Mouse (Mus musculus) forebrain, embryonic 16.5 days (tissue): ENCODE results near the gene Fbxo6. TPM values are rescaled to one million over a fixed set of nuclear protein-coding genes. Genes with fewer than 3 reads are reported as not detected.
A peak's percentile ranks its signal among the peaks of the same experiment; 100 is the strongest.
"Not testable (repeated sequence)": the region's sequence is repeated elsewhere in the genome, so short reads cannot be mapped to it uniquely, and the experiment has no call there.

Experiments
- ATAC-seq: fragments of 200-750 bp; cut with Nextera tagmentation; 2 replicates; pipeline ENCODE4 v1.8.0; 2017; ENCODE audit warnings: mild to moderate bottlenecking, moderate library complexity
- H3K27ac ChIP-seq: fragments of 300-500 bp; sonication (generic); 2 replicates; pipeline ENCODE4 v1.5.1; 2014; ENCODE audit warnings: low read length, control low read depth
- H3K27me3 ChIP-seq: fragments of 300-500 bp; sonication (generic); replicated peaks from 2 replicates; pipeline ENCODE4 v1.6.1; 2014; ENCODE audit warnings: low read length; ENCODE audit not compliant: control insufficient read depth, insufficient read depth
- H3K36me3 ChIP-seq: fragments of 300-500 bp; sonication (generic); 2 replicates; pipeline ENCODE4 v1.6.1; 2014; ENCODE audit not compliant: control insufficient read depth, insufficient read depth
- H3K4me1 ChIP-seq: fragments of 300-500 bp; sonication (generic); replicated peaks from 2 replicates; pipeline ENCODE4 v1.6.1; 2014; ENCODE audit warnings: low read length; ENCODE audit not compliant: control insufficient read depth, insufficient read depth
- H3K4me2 ChIP-seq: fragments of 300-500 bp; sonication (generic); 2 replicates; pipeline ENCODE4 v1.6.1; 2014; ENCODE audit warnings: mild to moderate bottlenecking, low read length, control low read depth
- H3K4me3 ChIP-seq: fragments of 300-500 bp; sonication (generic); replicated peaks from 2 replicates; pipeline ENCODE4 v1.5.1; 2014; ENCODE audit warnings: mild to moderate bottlenecking, low read length, control low read depth
- H3K9ac ChIP-seq: fragments of 300-500 bp; sonication (generic); replicated peaks from 2 replicates; pipeline ENCODE4 v1.6.1; 2014; ENCODE audit warnings: low read depth, low read length, control low read depth
- H3K9me3 ChIP-seq: fragments of 300-500 bp; sonication (generic); 2 replicates; pipeline ENCODE4 v1.6.1; 2016; ENCODE audit warnings: low read length; ENCODE audit not compliant: control insufficient read depth
- WGBS: fragments of 180-500 bp; shearing (Covaris S2); extraction: QIAGEN DNeasy Blood & Tissue Kit; methylation state at CpG from one replicate; pipeline ENCODE4 v1.1.7; 2014; 5-methylcytosine and 5-hydroxymethylcytosine counted together
- polyA plus RNA-seq: library from polyadenylated mRNA; unstranded; fragments of >200 nt; fragmentation: Nextera tagmentation; extraction: Ambion mirVana; gene quantifications from 2 replicates; pipeline ENCODE4 v1.2.1, GENCODE M21; 2015

The Fbxo6 gene
- polyA plus RNA-seq, 1 experiment from 2014 or later, result 17.7 TPM

- Histone ChIP-seq H3K9ac (no peak overlapping the region), H3K4me3 (no peak overlapping the region), H3K9me3 (no peaks in the 10 kb centered on the region), H3K27me3 (peaks cover 31% of the 10 kb centered on the region), H3K4me2 (no peak overlapping the region), H3K27ac (no peak overlapping the region), H3K36me3 (no peaks in the 10 kb centered on the region), H3K4me1 (peaks cover 13% of the 10 kb centered on the region)
- ATAC-seq, result no peak
These were observed 25.8 kb upstream of the Fbxo6 start for GRCm38 (mm10) chr4:148177716-148178115.

GRCm38 (mm10) chr4:148176603-148177002 is 24.7 kb upstream of the Fbxo6 start:
- H3K27ac ChIP-seq, ATAC-seq, H3K9me3 ChIP-seq, H3K9ac ChIP-seq, H3K4me3 ChIP-seq, H3K36me3 ChIP-seq, H3K4me2 ChIP-seq: not testable (repeated sequence)
- 75% methylated on average over 5 of the region's 6 CpGs for WGBS
- peaks cover 40% of the 10 kb centered on the region for H3K27me3 ChIP-seq
- H3K4me1 ChIP-seq, result peaks cover 13% of the 10 kb centered on the region

DNA sequence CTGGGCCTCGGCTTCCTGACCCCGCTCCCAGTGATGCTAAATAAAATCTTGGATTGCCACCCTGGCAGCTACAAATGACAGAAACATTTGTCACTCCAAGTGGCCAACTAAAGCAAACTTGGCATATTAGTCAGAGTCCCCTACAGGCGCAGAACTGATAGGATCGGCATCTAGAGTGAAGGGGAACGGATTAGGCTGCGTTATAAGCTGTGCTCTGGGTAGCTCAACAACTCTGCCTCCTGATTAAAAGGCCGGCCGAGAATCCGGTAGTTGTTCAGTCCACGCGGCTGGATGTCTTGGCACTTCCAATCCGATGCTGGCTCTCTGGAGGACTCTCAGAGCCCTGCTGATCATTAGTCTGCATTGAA is 22.5 kb upstream of the Fbxo6 start:
- Histone ChIP-seq H3K4me2 (peak overlapping the region; percentile 71), H3K9ac (no peak overlapping the region; the same call in 1 of the 2 replicates), H3K4me1 (peaks cover 13% of the 10 kb centered on the region), H3K9me3 (no peaks in the 10 kb centered on the region), H3K27me3 (peaks cover 48% of the 10 kb centered on the region), H3K4me3 (peak overlapping the region; percentile 42), H3K36me3 (no peaks in the 10 kb centered on the region), H3K27ac (no peak overlapping the region)
- peak; percentile 19; the same call in 1 of the 2 replicates for ATAC-seq
- WGBS, result 3% methylated on average over 12 of the region's 12 CpGs

GRCm38 (mm10) chr4:148173811-148174494 is 22.0 kb upstream of the Fbxo6 start:
- H3K9ac ChIP-seq, result peak overlapping the region; percentile 57
- under 1% methylated on average over 30 of the region's 30 CpGs for WGBS
- ATAC-seq, result peak; percentile 45
- H3K9me3 ChIP-seq, result no peaks in the 10 kb centered on the region
- H3K27me3 ChIP-seq, result peaks cover 49% of the 10 kb centered on the region
- peak overlapping the region; percentile 71 for H3K4me2 ChIP-seq
- no peaks in the 10 kb centered on the region for H3K36me3 ChIP-seq
- H3K27ac ChIP-seq, result 0 out of 2 replicates have a peak overlapping the region, but pooled peaks have one; percentile 12
- peak overlapping the region; percentile 42 for H3K4me3 ChIP-seq
- peaks cover 13% of the 10 kb centered on the region for H3K4me1 ChIP-seq

- Histone ChIP-seq H3K27me3 (peaks cover 43% of the 10 kb centered on the region), H3K4me3 (no peak overlapping the region), H3K9me3 (no peaks in the 10 kb centered on the region), H3K4me2 (no peak overlapping the region), H3K4me1 (peaks cover 22% of the 10 kb centered on the region), H3K9ac (no peak overlapping the region), H3K36me3 (no peaks in the 10 kb centered on the region), H3K27ac (no peak overlapping the region)
- no peak for ATAC-seq
- WGBS, result 7% methylated on average over 3 of the region's 3 CpGs
These were observed 19.3 kb upstream of the Fbxo6 start for GRCm38 (mm10) chr4:148171261-148171660.

DNA sequence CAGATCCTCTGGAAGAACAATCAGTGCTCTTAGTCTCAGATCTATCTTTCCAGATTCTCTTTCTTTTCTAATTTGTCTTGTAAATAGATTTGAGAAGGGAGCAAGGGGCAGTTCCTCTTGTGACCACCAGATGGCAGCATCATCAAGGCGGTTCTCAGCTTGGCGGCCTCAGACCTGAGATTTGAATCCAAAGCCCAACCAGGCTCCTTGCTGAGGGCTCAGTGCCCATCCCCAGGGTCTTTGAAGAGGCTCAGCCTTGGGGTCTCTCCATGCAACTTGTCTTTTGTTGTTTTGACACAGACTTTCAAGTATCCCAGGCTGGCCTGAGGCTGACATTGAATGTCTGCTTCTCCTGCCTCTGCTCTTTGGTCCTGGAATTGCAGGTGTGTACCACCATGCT is 18.9 kb upstream of the Fbxo6 start:
- WGBS, result 0% methylated on average over 2 of the region's 2 CpGs
- no peak for ATAC-seq
- Histone ChIP-seq H3K4me2 (no peak overlapping the region), H3K9me3 (no peaks in the 10 kb centered on the region), H3K27ac (no peak overlapping the region), H3K9ac (no peak overlapping the region), H3K27me3 (peaks cover 43% of the 10 kb centered on the region), H3K4me3 (no peak overlapping the region), H3K36me3 (no peaks in the 10 kb centered on the region), H3K4me1 (peaks cover 26% of the 10 kb centered on the region)

DNA sequence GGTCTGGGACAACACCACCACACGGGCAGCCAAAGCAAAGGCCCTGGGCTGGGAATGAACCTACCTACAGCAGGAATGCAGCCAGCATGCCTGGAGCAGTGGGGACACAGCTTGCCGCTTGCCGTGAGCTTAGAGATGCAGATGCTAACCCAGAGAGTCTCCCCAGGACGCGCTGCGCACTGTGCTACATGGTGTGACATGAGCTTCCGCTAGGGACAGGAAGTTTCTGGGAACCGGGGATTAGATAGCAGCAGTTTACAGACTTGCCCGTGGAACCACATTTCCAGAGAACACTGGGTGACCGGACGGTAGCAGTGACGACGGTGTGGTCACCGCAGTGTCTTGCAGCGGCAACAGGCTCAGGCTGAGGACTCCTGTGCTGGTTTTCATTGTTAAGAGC is 17.6 kb upstream of the Fbxo6 start:
- WGBS, result 22% methylated on average over 15 of the region's 15 CpGs
- Histone ChIP-seq H3K4me1 (peaks cover 30% of the 10 kb centered on the region), H3K27me3 (peaks cover 46% of the 10 kb centered on the region)

GRCm38 (mm10) chr4:148168287-148168686 is 16.3 kb upstream of the Fbxo6 start:
- Histone ChIP-seq H3K4me3 (no peak overlapping the region), H3K27ac (no peak overlapping the region), H3K9ac (no peak overlapping the region), H3K36me3 (no peaks in the 10 kb centered on the region), H3K4me1 (peaks cover 26% of the 10 kb centered on the region), H3K9me3 (no peaks in the 10 kb centered on the region), H3K27me3 (peaks cover 50% of the 10 kb centered on the region), H3K4me2 (no peak overlapping the region)
- 31% methylated on average over 7 of the region's 7 CpGs for WGBS
- no peak for ATAC-seq

More for the DNA sequence above, 17.6 kb upstream of the Fbxo6 start:
- no peak overlapping the region for H3K4me2 ChIP-seq
- H3K27ac ChIP-seq, result no peak overlapping the region
- 0 out of 2 replicates have a peak overlapping the region, but pooled peaks have one; percentile 11 for H3K9ac ChIP-seq
- no peaks in the 10 kb centered on the region for H3K9me3 ChIP-seq
- H3K4me3 ChIP-seq, result no peak overlapping the region
- H3K36me3 ChIP-seq, result no peaks in the 10 kb centered on the region
- no peak for ATAC-seq

GRCm38 (mm10) chr4:148166986-148167385 is 15.0 kb upstream of the Fbxo6 start:
- WGBS, result 8% methylated on average over 2 of the region's 4 CpGs
- no peaks in the 10 kb centered on the region for H3K36me3 ChIP-seq
- H3K27ac ChIP-seq, result 0 out of 2 replicates have a peak overlapping the region, but pooled peaks have one; percentile 29
- H3K27me3 ChIP-seq, result peaks cover 45% of the 10 kb centered on the region
- H3K9me3 ChIP-seq, result no peaks in the 10 kb centered on the region
- peaks cover 26% of the 10 kb centered on the region for H3K4me1 ChIP-seq
- peak overlapping the region; percentile 29 for H3K4me2 ChIP-seq
- peak overlapping the region; percentile 1; the same call in 1 of the 2 replicates for H3K4me3 ChIP-seq
- no peak; the same call in 1 of the 2 replicates for ATAC-seq
- 0 out of 2 replicates have a peak overlapping the region, but pooled peaks have one; percentile 7 for H3K9ac ChIP-seq
